Mouse (Mus musculus) megakaryocyte-erythroid progenitor cell, adult 5 weeks (primary cell): ENCODE measurements around the gene Cav3. TPM values are rescaled to one million over a fixed set of nuclear protein-coding genes. Genes with fewer than 3 reads are reported as not detected.

ENCODE experiments used
- polyA plus RNA-seq: library from polyadenylated mRNA; stranded (reverse); fragments of >175 nt; gene quantifications from 2 replicates; pipeline ENCODE4 v1.2.3, GENCODE M21; 2012

Cav3 gene
- not detected in 2 replicates for polyA plus RNA-seq

DNA sequence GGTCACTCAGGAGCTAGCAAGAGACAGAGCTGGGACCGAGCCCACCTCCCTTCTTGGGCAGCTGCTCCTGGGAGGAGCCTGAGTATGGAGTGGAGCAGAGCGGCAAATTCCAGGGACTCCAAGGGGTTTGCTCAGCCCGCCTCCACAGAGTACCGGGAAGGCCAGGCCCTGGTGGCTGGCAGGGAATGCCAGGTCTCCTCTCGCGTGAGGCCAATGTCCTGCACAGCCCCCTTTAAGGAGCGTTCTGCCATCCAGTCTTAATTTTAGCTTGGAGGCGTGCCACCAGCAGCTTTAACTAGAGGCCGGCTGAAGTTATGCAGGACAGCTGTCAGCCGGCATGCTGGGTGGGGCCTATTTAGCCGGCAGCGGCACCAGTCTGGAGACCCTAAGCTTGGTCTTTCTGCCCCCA is at the start of gene Cav3:
Gene Cav3 (plus strand): TSS at position 165 of the 409 bp plus-strand sequence.

DNA sequence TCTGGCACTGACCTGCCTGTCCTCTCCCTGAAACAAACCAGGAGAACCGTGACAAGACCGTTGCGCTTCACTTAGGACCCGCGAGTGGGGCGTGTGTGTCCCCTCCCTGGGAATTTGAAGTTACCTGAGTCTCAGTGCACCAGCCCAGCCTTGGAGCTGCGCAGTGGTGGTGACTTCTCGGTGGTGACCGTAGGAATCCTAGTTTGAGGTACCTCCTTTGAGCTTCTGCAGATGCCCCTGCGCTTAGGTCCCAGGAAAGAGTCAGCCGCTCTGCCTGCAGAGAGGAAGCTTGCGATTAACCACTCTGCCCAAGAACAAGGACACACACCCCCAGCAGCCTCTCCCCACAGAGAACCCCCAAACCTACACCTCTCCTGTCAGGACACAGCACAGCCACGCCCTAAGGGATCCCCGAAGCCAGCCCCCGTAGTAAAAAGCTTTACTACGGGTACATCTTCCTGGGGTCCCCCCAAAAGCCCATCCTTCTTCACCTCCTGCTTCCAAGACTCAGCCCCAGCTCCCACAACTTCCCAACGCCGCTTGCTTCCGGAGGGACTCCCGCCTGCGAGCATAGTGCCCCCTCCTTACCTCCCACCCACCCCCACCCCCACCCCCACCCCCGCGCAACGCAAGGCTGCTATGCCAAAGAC is 30.7 kb downstream of the Cav3 start, which contains the start of gene Oxtr:
Gene Oxtr (minus strand): TSS at position 34 of the 650 bp plus-strand sequence.

Other genes starting within 250 kb of the Cav3 start
- 1.5 and 1.6 TPM in 2 replicates for gene Lmcd1, start 185.7 kb upstream of the Cav3 start, polyA plus RNA-seq
- not detected in 2 replicates for gene Ssu2, start 71.5 kb upstream of the Cav3 start, polyA plus RNA-seq
- gene Oxtr, start 30.4 kb downstream of the Cav3 start, polyA plus RNA-seq: 0.01 and 0.02 TPM in 2 replicates
- gene Rad18, start 237.2 kb downstream of the Cav3 start, polyA plus RNA-seq: 1.9 and 2.0 TPM in 2 replicates